Mouse (Mus musculus): ENCODE measurements around the gene Fam92b. TPM values are rescaled to one million over a fixed set of nuclear protein-coding genes. Genes with fewer than 3 reads are reported as not detected.
A peak's percentile ranks its signal among the peaks of the same experiment; 100 is the strongest.

Gene Fam92b
- polyA plus RNA-seq, 1 experiment from 2014 or later, result 1.2 TPM

DNA sequence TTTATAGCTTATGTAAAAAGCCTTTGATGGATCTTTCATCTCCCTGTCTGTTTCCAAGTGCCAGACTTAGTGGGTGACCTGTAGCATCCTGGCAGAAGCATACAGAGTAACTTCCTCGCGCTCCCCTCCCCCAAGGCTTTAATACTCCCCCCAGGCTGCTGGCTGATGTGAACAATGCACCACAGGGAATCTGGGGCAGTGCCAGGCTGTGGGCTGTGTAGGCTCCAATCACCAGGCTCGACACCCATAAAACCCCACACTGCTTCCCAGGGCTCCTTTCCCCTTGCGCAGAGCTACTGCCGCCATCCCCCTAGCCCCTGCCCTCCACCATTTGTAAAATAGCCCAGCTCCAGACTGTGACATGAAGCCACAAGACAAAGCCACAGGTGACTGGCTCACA lies 9.4 kb downstream of the Fam92b start:
- H3K27me3 ChIP-seq, result no peaks in the 10 kb centered on the region
- no peak overlapping the region for H3K4me2 ChIP-seq (replicated peaks)
- 0 out of 2 replicates have a peak, but pooled peaks have one; percentile 46 for ATAC-seq (replicated peaks)
- peaks cover 9% of the 10 kb centered on the region for H3K4me1 ChIP-seq
- peak overlapping the region; percentile 28 for H3K27ac ChIP-seq (replicated peaks)
- H3K4me3 ChIP-seq, result no peak overlapping the region
- H3K9me3 ChIP-seq, result no peaks in the 10 kb centered on the region
- no peaks in the 10 kb centered on the region for H3K36me3 ChIP-seq
- WGBS, result 11% methylated on average over 5 of the region's 5 CpGs
- no peak overlapping the region for H3K9ac ChIP-seq (replicated peaks)

DNA sequence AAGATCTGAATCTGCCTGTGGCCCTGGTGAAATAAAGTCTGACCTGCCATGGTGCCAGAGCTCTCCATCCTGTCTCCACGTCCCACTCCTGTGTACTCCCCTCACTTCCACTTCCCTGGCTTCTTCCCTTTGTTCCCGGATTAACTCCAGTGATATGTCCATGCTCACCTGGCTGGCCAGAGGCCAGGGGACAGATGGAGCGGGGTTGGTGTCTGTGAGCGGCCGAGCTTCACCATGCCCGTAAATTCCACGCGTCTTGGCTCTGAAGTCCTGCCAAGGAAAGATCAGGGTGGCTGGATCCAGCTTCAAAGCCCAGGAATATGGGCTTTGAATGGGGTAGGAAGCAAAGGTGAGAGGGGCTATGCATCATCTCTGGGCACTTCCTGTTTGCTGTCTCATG lies 10.1 kb downstream of the Fam92b start:
- H3K4me1 ChIP-seq, result peaks cover 9% of the 10 kb centered on the region
- H3K9ac ChIP-seq (replicated peaks), result no peak overlapping the region
- ATAC-seq (replicated peaks), result no peak
- H3K4me2 ChIP-seq (replicated peaks), result no peak overlapping the region
- H3K4me3 ChIP-seq, result no peak overlapping the region
- H3K27me3 ChIP-seq, result no peaks in the 10 kb centered on the region
- no peak overlapping the region for H3K27ac ChIP-seq (replicated peaks)
- WGBS, result 68% methylated on average over 8 of the region's 8 CpGs
- H3K9me3 ChIP-seq, result no peaks in the 10 kb centered on the region
- no peaks in the 10 kb centered on the region for H3K36me3 ChIP-seq

DNA sequence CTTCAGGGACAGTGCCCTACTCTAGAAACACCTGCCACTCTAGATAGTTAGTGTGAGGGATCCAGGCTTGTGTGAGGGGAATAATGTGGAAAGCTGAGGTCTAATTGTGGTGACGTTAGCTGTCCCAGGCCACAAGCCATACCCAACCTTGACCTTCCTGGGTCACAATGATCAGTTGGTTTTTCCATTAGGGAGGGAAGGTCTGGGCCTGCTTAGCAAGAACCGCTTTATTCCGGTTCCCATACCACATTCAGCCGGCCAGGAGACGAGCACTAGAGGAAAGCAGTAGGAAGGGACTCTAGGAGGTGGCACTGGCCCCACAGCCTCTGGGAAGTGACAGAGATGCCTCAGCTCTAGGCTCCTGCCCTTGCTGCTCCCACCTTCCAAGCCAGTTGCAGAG lies 13.2 kb downstream of the Fam92b start:
- H3K36me3 ChIP-seq, result no peaks in the 10 kb centered on the region
- ATAC-seq (replicated peaks), result no peak
- H3K9ac ChIP-seq (replicated peaks), result no peak overlapping the region
- 85% methylated on average over 5 of the region's 5 CpGs for WGBS
- no peak overlapping the region for H3K27ac ChIP-seq (replicated peaks)
- no peaks in the 10 kb centered on the region for H3K27me3 ChIP-seq
- H3K4me1 ChIP-seq, result peaks cover 24% of the 10 kb centered on the region
- no peak overlapping the region for H3K4me3 ChIP-seq
- no peak overlapping the region for H3K4me2 ChIP-seq (replicated peaks)
- no peaks in the 10 kb centered on the region for H3K9me3 ChIP-seq

DNA sequence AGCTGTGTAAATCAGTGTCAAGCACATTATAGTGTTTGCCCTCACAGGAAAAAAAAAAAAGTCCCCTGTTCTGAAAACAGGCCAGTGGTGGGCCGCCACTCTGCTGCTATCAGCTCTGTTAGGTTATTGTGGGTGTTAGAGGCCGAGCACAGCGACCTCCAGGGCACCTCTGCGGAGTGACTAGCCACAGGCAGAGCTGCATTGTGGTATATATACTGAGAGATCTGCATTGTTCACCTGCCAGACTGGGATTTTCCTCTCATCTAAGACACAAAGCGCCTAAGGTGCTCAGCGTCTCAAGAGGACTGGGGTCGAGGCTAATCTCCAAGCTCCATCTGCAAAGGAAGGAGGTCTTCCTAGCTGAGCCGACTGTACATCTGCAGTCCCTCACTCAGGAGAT lies 13.9 kb downstream of the Fam92b start:
- ATAC-seq (replicated peaks), result no peak
- Histone ChIP-seq H3K27ac (replicated peaks) (no peak overlapping the region), H3K27me3 (no peaks in the 10 kb centered on the region), H3K36me3 (no peaks in the 10 kb centered on the region), H3K9ac (replicated peaks) (no peak overlapping the region), H3K4me3 (no peak overlapping the region), H3K4me1 (peaks cover 24% of the 10 kb centered on the region), H3K9me3 (no peaks in the 10 kb centered on the region), H3K4me2 (replicated peaks) (no peak overlapping the region)
- 70% methylated on average over 8 of the region's 8 CpGs for WGBS

DNA sequence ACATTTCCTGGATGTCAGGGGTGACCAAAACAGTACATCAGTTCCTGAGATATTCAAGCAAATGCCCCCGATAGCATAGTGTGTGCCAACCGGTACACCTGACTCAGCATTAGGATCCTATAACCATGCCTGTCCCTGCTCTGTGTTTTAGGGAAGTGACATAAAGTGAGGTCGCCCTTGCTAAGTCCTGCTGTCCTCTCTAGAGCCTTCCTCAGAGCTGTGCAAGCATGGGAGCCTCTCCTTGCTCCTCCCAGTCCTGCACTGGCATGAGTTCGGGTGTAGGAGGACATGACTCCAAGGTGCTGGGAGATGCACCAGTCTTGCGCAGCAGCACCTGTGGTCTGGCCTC lies 14.9 kb downstream of the Fam92b start:
- no peaks in the 10 kb centered on the region for H3K36me3 ChIP-seq
- no peaks in the 10 kb centered on the region for H3K27me3 ChIP-seq
- ATAC-seq (replicated peaks), result no peak
- H3K9ac ChIP-seq (replicated peaks), result no peak overlapping the region
- peaks cover 15% of the 10 kb centered on the region for H3K4me1 ChIP-seq
- H3K4me2 ChIP-seq (replicated peaks), result no peak overlapping the region
- no peak overlapping the region for H3K27ac ChIP-seq (replicated peaks)
- no peaks in the 10 kb centered on the region for H3K9me3 ChIP-seq
- 87% methylated on average over 5 of the region's 5 CpGs for WGBS
- H3K4me3 ChIP-seq, result no peak overlapping the region

DNA sequence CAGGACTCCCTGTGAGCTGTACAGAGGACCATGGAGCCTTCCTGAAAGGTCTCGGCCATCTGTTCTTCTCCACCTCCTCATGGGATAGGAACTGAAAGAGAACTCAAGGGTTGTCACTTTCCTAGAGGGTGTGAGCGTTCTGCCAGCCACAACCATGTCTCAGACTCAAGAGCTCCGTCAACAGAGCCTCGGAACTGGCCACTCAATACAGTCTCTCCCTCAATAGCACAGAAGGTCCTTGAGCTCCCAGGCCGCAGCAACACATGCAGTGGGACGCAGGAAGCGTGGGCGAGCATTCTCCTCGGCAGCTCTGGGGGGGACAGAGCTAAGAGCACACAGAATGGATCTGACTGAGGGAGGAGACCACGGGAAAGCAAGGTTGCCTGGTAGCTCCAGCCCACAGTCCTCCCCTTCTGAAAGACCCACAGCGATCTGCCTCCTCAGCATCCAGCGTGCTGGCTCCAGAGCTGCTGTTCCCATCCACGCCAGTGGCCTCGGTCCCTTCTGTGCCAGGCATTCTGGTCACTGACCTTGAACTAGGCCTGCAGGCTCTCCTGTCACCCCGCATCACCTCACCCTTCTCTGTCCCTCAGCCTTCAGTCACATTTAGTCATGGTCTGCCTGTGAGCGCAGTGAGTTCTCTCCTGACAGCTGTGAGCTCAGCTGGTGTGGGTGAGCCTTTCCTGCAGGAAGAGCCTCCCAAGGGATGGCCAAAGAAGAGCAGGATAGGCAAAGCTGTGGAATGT lies 15.4 kb downstream of the Fam92b start:
- H3K4me3 ChIP-seq, result no peak overlapping the region
- no peaks in the 10 kb centered on the region for H3K9me3 ChIP-seq
- H3K4me1 ChIP-seq, result peaks cover 15% of the 10 kb centered on the region
- no peak overlapping the region for H3K4me2 ChIP-seq (replicated peaks)
- H3K9ac ChIP-seq (replicated peaks), result no peak overlapping the region
- no peaks in the 10 kb centered on the region for H3K36me3 ChIP-seq
- no peaks in the 10 kb centered on the region for H3K27me3 ChIP-seq
- no peak overlapping the region for H3K27ac ChIP-seq (replicated peaks)
- ATAC-seq (replicated peaks), result no peak
- WGBS, result 81% methylated on average over 16 of the region's 16 CpGs

DNA sequence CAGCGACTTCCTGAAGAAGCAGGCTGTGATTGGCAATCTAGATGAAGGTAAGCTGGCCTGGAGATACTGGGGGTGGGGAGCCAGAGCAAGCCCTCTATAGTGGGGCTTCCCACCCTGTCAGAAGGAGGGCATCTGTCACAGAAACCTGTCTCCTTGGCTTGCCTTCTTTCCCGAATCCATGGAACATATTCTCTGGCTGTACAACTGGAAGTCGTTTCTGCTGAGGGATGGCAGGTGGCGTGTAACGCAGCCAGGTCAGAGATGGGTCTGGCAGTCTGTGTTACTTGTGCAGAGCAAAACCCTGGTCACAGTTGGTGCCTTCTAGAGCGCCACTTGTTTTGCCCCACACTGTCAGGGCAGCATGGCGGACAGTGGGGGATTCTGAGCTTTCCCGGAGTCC lies 16.9 kb downstream of the Fam92b start:
- no peak overlapping the region for H3K4me3 ChIP-seq
- H3K27me3 ChIP-seq, result no peaks in the 10 kb centered on the region
- peaks cover 15% of the 10 kb centered on the region for H3K4me1 ChIP-seq
- no peak for ATAC-seq (replicated peaks)
- 70% methylated on average over 8 of the region's 8 CpGs for WGBS
- no peaks in the 10 kb centered on the region for H3K36me3 ChIP-seq
- peak overlapping the region; percentile 71 for H3K27ac ChIP-seq (replicated peaks)
- no peak overlapping the region for H3K4me2 ChIP-seq (replicated peaks)
- H3K9ac ChIP-seq (replicated peaks), result no peak overlapping the region
- no peaks in the 10 kb centered on the region for H3K9me3 ChIP-seq

DNA sequence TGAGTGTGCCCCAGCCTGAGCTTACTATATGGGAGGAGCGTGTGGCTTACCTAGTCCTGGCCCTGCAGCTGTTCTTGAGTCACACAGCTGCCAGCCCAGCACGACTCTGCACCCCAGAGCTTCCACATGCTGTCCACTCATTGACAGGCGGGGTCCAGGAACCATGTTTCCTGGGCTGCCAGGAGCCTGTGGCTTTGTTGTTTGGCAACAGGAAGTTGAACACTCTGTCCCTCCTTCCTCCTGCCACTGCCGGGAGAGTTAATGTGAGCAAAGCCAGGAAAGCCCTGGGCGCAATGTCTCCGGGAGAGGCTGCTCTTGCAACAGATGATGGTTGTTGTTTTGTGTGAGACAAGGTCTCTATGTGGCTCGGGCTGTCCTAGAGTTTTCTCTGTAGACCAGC lies 24.6 kb downstream of the Fam92b start:
- Histone ChIP-seq H3K27me3 (no peaks in the 10 kb centered on the region), H3K9me3 (no peaks in the 10 kb centered on the region), H3K4me1 (no peaks in the 10 kb centered on the region), H3K27ac (replicated peaks) (no peak overlapping the region), H3K4me3 (no peak overlapping the region), H3K9ac (replicated peaks) (no peak overlapping the region), H3K36me3 (peaks cover 4% of the 10 kb centered on the region; the same call in 1 of the 2 replicates), H3K4me2 (replicated peaks) (no peak overlapping the region)
- no peak for ATAC-seq (replicated peaks)
- WGBS, result 74% methylated on average over 7 of the region's 7 CpGs

DNA sequence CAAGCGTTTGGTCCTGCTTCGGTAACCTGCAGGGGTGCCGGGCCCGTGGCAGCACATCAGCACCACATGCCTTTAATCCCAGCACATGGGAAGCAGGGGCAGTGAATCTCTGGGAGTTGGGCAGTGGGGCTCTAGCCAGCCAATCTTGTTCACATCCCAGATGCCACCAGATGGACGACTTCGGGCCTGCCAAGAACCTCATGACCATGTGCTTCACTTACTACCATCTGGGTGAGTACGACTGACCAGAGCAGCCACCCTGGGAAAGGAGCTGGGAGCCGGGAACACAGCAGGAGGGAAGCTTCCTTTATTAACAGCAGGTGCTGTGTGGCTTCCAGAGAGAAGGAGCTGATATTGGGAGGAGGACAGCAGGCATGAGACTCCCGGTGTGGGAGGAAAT lies 26.1 kb downstream of the Fam92b start:
- 64% methylated on average over 9 of the region's 9 CpGs for WGBS
- no peak for ATAC-seq (replicated peaks)

DNA sequence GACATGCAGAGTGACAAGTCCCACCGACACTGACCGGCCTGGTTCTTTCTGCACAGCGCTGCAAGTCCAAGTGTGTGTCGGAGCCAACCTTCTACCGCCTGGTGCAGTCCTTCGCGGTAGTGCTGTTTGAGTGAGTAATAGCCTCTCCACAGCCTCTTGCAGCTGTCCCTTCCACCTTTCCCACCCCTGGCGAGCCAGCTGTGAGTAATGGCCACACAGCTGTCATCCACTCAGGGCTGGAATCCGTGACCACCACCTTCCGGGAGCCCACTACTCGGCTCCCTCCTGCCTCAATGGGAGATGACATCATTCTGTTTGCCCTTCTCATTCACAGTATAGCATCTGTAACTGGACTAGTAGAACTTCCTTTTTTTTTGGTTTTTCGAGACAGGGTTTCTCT lies 27.2 kb downstream of the Fam92b start:
- Histone ChIP-seq H3K4me3 (no peak overlapping the region), H3K9me3 (no peaks in the 10 kb centered on the region), H3K4me1 (peaks cover 6% of the 10 kb centered on the region), H3K27ac (replicated peaks) (no peak overlapping the region), H3K27me3 (no peaks in the 10 kb centered on the region), H3K9ac (replicated peaks) (no peak overlapping the region), H3K4me2 (replicated peaks) (no peak overlapping the region), H3K36me3 (peaks cover 8% of the 10 kb centered on the region; the same call in 1 of the 2 replicates)
- no peak for ATAC-seq (replicated peaks)
- WGBS, result 79% methylated on average over 12 of the region's 12 CpGs

More for the DNA sequence above, 26.1 kb downstream of the Fam92b start:
- H3K4me2 ChIP-seq (replicated peaks), result no peak overlapping the region
- peaks cover 8% of the 10 kb centered on the region; the same call in 1 of the 2 replicates for H3K36me3 ChIP-seq
- no peak overlapping the region for H3K27ac ChIP-seq (replicated peaks)
- no peaks in the 10 kb centered on the region for H3K9me3 ChIP-seq
- H3K27me3 ChIP-seq, result no peaks in the 10 kb centered on the region
- H3K4me1 ChIP-seq, result no peaks in the 10 kb centered on the region
- H3K9ac ChIP-seq (replicated peaks), result no peak overlapping the region
- no peak overlapping the region for H3K4me3 ChIP-seq

DNA sequence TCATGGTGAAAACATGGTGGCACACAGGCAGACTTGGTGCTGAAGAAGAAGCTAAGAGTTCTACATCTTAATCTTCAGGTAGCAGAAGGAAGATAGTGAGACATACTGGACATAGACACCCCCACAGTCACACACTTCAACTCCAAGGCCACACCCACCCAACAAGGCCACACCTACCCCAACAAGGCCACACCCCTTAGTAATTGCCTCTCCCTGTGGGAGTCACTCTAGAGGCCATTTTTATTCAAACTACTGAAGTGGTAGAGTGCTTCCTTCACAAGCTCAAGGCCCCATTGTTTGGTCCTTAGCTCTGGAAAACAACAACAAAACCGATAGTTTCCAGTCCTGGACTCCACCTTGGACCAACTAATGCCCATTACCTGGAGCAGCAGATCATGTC lies 31.2 kb downstream of the Fam92b start:
- no peak for ATAC-seq (replicated peaks)
- no peak overlapping the region for H3K27ac ChIP-seq (replicated peaks)
- no peak overlapping the region for H3K4me2 ChIP-seq (replicated peaks)
- H3K9me3 ChIP-seq, result no peaks in the 10 kb centered on the region
- no peak overlapping the region for H3K4me3 ChIP-seq
- H3K27me3 ChIP-seq, result no peaks in the 10 kb centered on the region
- H3K4me1 ChIP-seq, result peaks cover 28% of the 10 kb centered on the region
- WGBS, result 84% methylated on average over 1 of the region's 1 CpGs
- no peak overlapping the region for H3K9ac ChIP-seq (replicated peaks)
- H3K36me3 ChIP-seq, result 0 out of 2 replicates have a peak, but pooled peaks cover 4% of the 10 kb centered on the region

DNA sequence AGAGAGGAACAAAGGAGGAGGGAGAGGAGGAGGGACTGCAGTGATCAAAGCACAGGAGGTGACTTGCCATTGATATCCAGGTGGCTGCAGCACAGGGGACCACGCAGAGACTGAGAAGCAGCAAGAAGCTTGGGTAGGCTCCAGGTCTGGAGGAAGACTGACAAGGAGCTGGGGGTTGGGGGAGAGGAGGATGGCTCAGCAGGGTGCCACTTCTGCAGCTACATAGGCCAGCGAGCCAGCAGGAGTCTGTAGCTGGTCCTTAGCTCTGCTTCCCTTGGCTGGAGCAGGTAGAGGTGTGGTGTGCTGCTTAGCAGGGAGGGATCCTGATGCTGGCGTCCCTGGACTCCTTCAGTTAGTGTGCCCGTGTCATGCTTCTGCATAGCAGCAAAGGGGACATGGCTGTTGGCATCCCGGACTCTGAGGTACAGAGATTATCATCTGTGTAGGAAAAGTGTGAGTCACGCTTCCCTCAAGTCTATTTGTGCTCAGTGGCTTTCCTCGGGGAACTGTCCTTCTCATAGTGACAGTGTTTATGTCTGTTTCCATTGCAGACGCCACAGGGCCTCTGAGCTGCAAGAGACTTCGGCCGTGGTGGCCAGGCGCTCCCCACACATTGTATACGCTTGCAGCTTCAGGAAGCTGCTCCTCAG lies 32.5 kb downstream of the Fam92b start:
- no peaks in the 10 kb centered on the region for H3K27me3 ChIP-seq
- ATAC-seq (replicated peaks), result peak; percentile 63
- no peak overlapping the region for H3K4me3 ChIP-seq
- peaks cover 31% of the 10 kb centered on the region for H3K4me1 ChIP-seq
- peak overlapping the region; percentile 84 for H3K27ac ChIP-seq (replicated peaks)
- 0 out of 2 replicates have a peak, but pooled peaks cover 4% of the 10 kb centered on the region for H3K36me3 ChIP-seq
- WGBS, result 57% methylated on average over 12 of the region's 12 CpGs
- H3K9me3 ChIP-seq, result no peaks in the 10 kb centered on the region
- no peak overlapping the region for H3K4me2 ChIP-seq (replicated peaks)
- H3K9ac ChIP-seq (replicated peaks), result no peak overlapping the region
